Mouse (Mus musculus): Measurements from ENCODE around the gene Gm11084. TPM values are rescaled to one million over a fixed set of nuclear protein-coding genes. Genes with fewer than 3 reads are reported as not detected.

Gm11084 gene
- not detected in 2 replicates for total RNA-seq (2014; rRNA removed)
- not detected in 2 replicates for polyA plus RNA-seq (2012; rRNA removed)

DNA sequence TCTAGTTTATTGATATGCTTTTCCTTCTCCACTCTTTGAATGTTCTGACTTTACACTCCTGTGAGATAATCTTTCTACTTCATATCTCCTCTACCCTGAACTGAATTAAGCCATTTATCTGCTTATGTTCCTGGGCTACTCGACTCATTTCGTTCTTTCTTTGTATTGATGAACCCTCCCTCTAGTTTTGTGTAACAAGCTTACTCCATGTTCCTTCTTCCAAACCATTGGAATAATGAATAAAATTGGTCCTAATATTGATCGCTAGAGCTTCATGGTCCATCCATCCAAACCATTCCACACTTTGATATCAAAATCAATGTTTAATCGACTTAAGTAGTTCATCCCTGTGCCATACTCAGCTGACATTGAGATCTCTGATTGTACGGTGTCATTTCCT, at the start of gene Gm11084:
Gene Gm11084, minus strand, starts transcription at position 101 of the 400 bp plus-strand sequence.
- no peak within 1 kb of the TSS for H3K9ac ChIP-seq (ENCODE audit: low read depth, low read length)
- no peak within 1 kb of the TSS for H3K4me3 ChIP-seq (ENCODE audit: insufficient read depth, low read depth, low read length)
- no peaks in the 10 kb centered on the region for H3K4me1 ChIP-seq (ENCODE audit: control insufficient read depth, insufficient read depth, low read length)
- no peak for TF ChIP-seq CTCF (IDR thresholded peaks at IDR 0.05; ENCODE audit: low read depth, low read length)
- no peak for TF ChIP-seq POLR2A (IDR thresholded peaks at IDR 0.05; ENCODE audit: extremely low read depth, insufficient read depth, low read length)
- H3K36me3 ChIP-seq (ENCODE audit: control insufficient read depth, insufficient read depth, low read length), result no peaks in the 10 kb centered on the region
- no peaks in the 10 kb centered on the region for H3K27me3 ChIP-seq (ENCODE audit: control insufficient read depth, insufficient read depth, low read length)
- no peak within 1 kb of the TSS for H3K27ac ChIP-seq (replicated peaks; ENCODE audit: insufficient read depth, low read depth, low read length)
- WGBS, result 86% methylated on average over 5 of the region's 5 CpGs
- no peaks in the 10 kb centered on the region for H3K79me2 ChIP-seq (ENCODE audit: control insufficient read depth, insufficient read depth, low read length)
- no peak for DNase-seq (ENCODE audit: extremely low read depth, low read depth, low spot score)

DNA sequence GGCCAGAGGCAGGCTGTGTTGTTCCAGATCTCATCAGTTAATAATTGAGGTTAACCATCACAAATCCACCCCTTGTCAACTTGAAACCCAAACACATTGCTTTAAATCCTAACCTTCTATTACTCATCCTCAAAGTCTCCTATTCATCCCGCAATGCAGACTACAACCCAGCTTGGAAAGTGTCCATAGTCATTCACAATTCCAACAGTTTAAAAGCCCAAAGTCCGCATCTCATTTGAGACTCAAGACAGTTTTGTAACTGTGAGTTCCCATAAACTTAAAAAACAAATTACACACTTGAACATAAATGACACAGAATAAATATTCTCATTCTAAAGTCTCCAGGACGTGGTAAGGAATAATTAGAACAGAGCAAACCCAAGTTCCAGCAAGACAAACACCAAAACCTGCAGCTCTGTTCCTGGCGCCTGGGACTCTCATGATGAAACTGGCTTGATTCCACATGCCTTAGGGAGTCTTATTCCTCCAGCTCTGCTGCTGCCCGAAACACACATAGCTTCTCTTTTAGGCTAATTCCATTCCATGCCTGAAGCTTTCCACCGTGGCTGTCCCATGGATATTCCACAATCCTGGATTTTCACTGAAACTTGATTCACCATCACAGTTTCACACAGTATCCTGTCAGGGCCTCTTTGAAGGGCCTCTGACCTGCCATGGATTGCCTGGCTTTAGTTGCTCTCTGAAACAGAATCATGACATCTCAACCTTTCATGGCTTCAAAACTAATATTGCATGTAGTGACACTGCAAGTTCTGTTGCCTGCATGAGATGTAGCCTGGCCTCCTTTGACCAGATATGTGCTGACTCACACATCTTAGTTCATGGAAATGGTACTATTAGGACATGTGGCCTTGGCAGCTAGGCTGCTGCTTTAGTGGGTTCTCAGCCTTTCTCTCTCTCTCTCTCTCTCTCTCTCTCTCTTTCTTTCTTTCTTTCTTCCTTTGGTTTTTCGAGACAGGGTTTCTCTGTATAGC, 44.8 kb upstream of the Gm11084 start:
- TF ChIP-seq POLR2A (IDR thresholded peaks at IDR 0.05; ENCODE audit: extremely low read depth, insufficient read depth, low read length) (no peak), CTCF (IDR thresholded peaks at IDR 0.05; ENCODE audit: low read depth, low read length) (no peak)
- H3K4me3 ChIP-seq (ENCODE audit: insufficient read depth, low read depth, low read length), result no peak overlapping the region
- WGBS, result 91% methylated on average over 7 of the region's 7 CpGs

DNA sequence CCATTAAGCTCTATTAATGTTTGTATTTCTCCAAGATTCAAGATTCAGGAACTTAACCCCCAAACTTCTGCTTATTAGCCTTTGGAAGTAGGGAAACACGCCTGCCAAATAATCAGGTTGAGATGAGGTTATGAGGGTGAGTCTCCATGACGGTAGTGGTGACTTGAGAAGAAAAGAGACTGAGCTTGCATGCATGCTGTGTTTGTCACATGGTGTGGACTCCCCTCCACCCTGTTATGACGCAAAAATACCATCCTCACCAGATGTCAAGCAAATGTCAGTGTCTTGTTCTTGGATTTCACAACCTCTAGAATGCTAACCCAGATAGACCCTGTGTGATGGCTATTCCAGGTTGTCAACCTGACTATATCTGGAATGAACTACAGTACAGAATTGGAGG, 43.3 kb upstream of the Gm11084 start:
- H3K79me2 ChIP-seq (ENCODE audit: control insufficient read depth, insufficient read depth, low read length), result no peaks in the 10 kb centered on the region
- no peaks in the 10 kb centered on the region for H3K27me3 ChIP-seq (ENCODE audit: control insufficient read depth, insufficient read depth, low read length)
- H3K27ac ChIP-seq (replicated peaks; ENCODE audit: insufficient read depth, low read depth, low read length), result no peak overlapping the region
- H3K4me3 ChIP-seq (ENCODE audit: insufficient read depth, low read depth, low read length), result no peak overlapping the region
- DNase-seq (ENCODE audit: extremely low read depth, low read depth, low spot score), result no peak
- WGBS, result 90% methylated on average over 3 of the region's 3 CpGs
- no peak for TF ChIP-seq CTCF (IDR thresholded peaks at IDR 0.05; ENCODE audit: low read depth, low read length)
- TF ChIP-seq POLR2A (IDR thresholded peaks at IDR 0.05; ENCODE audit: extremely low read depth, insufficient read depth, low read length), result no peak
- H3K4me1 ChIP-seq (ENCODE audit: control insufficient read depth, insufficient read depth, low read length), result no peaks in the 10 kb centered on the region
- no peak overlapping the region for H3K9ac ChIP-seq (ENCODE audit: low read depth, low read length)
- H3K36me3 ChIP-seq (ENCODE audit: control insufficient read depth, insufficient read depth, low read length), result no peaks in the 10 kb centered on the region

More for the DNA sequence above, 44.8 kb upstream of the Gm11084 start:
- H3K79me2 ChIP-seq (ENCODE audit: control insufficient read depth, insufficient read depth, low read length), result no peaks in the 10 kb centered on the region
- H3K27me3 ChIP-seq (ENCODE audit: control insufficient read depth, insufficient read depth, low read length), result no peaks in the 10 kb centered on the region
- no peak for DNase-seq (ENCODE audit: extremely low read depth, low read depth, low spot score)
- H3K36me3 ChIP-seq (ENCODE audit: control insufficient read depth, insufficient read depth, low read length), result no peaks in the 10 kb centered on the region
- H3K9ac ChIP-seq (ENCODE audit: low read depth, low read length), result no peak overlapping the region
- H3K27ac ChIP-seq (replicated peaks; ENCODE audit: insufficient read depth, low read depth, low read length), result no peak overlapping the region
- H3K4me1 ChIP-seq (ENCODE audit: control insufficient read depth, insufficient read depth, low read length), result no peaks in the 10 kb centered on the region

DNA sequence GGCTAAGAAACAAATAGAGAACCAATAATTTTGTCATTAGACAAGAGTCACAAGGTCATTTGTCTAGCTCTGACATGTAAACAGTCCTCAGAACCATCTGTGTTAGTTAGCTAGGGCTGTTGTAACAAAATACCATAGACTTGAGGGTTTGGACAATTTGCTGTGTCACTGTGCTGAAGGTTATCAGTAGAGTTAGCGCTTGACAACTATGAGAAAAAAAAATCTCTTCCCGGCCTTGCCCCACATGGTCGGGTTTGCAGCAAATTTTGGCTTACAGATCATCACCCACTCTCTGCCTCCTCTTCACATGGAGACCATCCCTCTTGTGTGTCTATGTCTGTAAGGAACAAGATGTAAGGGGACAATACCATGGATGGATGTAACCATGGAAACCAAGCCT, 41.5 kb upstream of the Gm11084 start:
- no peaks in the 10 kb centered on the region for H3K27me3 ChIP-seq (ENCODE audit: control insufficient read depth, insufficient read depth, low read length)
- H3K9ac ChIP-seq (ENCODE audit: low read depth, low read length), result no peak overlapping the region
- H3K27ac ChIP-seq (replicated peaks; ENCODE audit: insufficient read depth, low read depth, low read length), result no peak overlapping the region
- H3K36me3 ChIP-seq (ENCODE audit: control insufficient read depth, insufficient read depth, low read length), result no peaks in the 10 kb centered on the region
- peak; percentile 19 for DNase-seq (ENCODE audit: extremely low read depth, low read depth, low spot score)
- H3K4me3 ChIP-seq (ENCODE audit: insufficient read depth, low read depth, low read length), result no peak overlapping the region
- H3K79me2 ChIP-seq (ENCODE audit: control insufficient read depth, insufficient read depth, low read length), result no peaks in the 10 kb centered on the region
- WGBS, result 78% methylated on average over 3 of the region's 3 CpGs
- TF ChIP-seq CTCF (IDR thresholded peaks at IDR 0.05; ENCODE audit: low read depth, low read length), result no peak
- TF ChIP-seq POLR2A (IDR thresholded peaks at IDR 0.05; ENCODE audit: extremely low read depth, insufficient read depth, low read length), result no peak
- no peaks in the 10 kb centered on the region for H3K4me1 ChIP-seq (ENCODE audit: control insufficient read depth, insufficient read depth, low read length)

DNA sequence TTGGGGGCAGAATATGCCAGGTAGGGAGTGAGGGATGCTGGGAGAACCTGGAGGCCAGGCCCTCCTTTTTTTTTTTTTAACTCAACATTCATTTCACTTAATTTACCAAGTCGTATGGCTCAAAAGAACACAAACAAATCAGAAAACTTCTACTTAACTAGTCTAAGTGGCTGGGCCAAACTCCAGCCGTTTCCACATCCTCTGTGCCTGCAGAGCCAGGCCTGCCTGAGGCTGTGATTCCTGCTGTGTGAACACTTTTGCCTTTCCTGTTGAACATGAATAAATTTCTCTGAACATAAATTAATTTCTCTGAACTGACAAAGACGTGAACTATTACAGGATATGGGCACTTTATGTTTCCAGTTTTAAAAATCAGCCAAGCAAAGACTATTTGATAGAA, 40.6 kb upstream of the Gm11084 start:
- TF ChIP-seq POLR2A (IDR thresholded peaks at IDR 0.05; ENCODE audit: extremely low read depth, insufficient read depth, low read length), result no peak
- TF ChIP-seq CTCF (IDR thresholded peaks at IDR 0.05; ENCODE audit: low read depth, low read length), result no peak
- H3K27ac ChIP-seq (replicated peaks; ENCODE audit: insufficient read depth, low read depth, low read length), result no peak overlapping the region
- no peaks in the 10 kb centered on the region for H3K4me1 ChIP-seq (ENCODE audit: control insufficient read depth, insufficient read depth, low read length)
- DNase-seq (ENCODE audit: extremely low read depth, low read depth, low spot score), result no peak
- no peaks in the 10 kb centered on the region for H3K79me2 ChIP-seq (ENCODE audit: control insufficient read depth, insufficient read depth, low read length)
- H3K4me3 ChIP-seq (ENCODE audit: insufficient read depth, low read depth, low read length), result no peak overlapping the region
- H3K9ac ChIP-seq (ENCODE audit: low read depth, low read length), result no peak overlapping the region
- no peaks in the 10 kb centered on the region for H3K36me3 ChIP-seq (ENCODE audit: control insufficient read depth, insufficient read depth, low read length)
- WGBS, result 71% methylated on average over 3 of the region's 3 CpGs
- H3K27me3 ChIP-seq (ENCODE audit: control insufficient read depth, insufficient read depth, low read length), result no peaks in the 10 kb centered on the region

DNA sequence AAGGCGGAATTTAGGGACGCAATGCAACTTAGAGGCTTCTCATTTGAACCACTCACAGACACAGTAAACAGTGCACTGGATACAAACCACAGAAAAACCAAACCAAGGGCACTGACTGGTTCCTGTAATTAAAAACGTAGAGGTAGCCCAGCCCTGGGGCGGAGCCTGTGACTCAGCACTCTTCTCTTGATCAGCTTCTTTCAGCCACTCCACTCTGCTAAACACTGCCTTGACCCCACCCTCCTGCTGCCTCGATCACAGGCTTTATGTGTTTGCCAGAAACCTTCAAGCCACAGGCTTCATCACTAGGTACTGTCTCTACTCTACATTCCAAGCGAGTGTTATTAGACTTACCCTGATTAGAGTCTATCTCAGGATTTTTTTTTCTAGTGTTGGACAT, 37.3 kb upstream of the Gm11084 start:
- Histone ChIP-seq H3K79me2 (ENCODE audit: control insufficient read depth, insufficient read depth, low read length) (no peaks in the 10 kb centered on the region), H3K9ac (ENCODE audit: low read depth, low read length) (no peak overlapping the region), H3K4me3 (ENCODE audit: insufficient read depth, low read depth, low read length) (no peak overlapping the region), H3K4me1 (ENCODE audit: control insufficient read depth, insufficient read depth, low read length) (no peaks in the 10 kb centered on the region), H3K27ac (replicated peaks; ENCODE audit: insufficient read depth, low read depth, low read length) (no peak overlapping the region), H3K36me3 (ENCODE audit: control insufficient read depth, insufficient read depth, low read length) (no peaks in the 10 kb centered on the region), H3K27me3 (ENCODE audit: control insufficient read depth, insufficient read depth, low read length) (no peaks in the 10 kb centered on the region)
- no peak for DNase-seq (ENCODE audit: extremely low read depth, low read depth, low spot score)
- WGBS, result 68% methylated on average over 6 of the region's 6 CpGs
- TF ChIP-seq CTCF (IDR thresholded peaks at IDR 0.05; ENCODE audit: low read depth, low read length), result no peak
- no peak for TF ChIP-seq POLR2A (IDR thresholded peaks at IDR 0.05; ENCODE audit: extremely low read depth, insufficient read depth, low read length)
